Mouse (Mus musculus): ENCODE results near the gene Trmt44. TPM values are rescaled to one million over a fixed set of nuclear protein-coding genes. Genes with fewer than 3 reads are reported as not detected.

Gene Trmt44
- total and polyA plus RNA-seq, 3 experiments, result 6.5 to 7.9 (median 7.5) TPM

GRCm38 (mm10) chr5:35600233-35600632, 25.4 kb upstream of the Trmt44 start:
- H3K27me3 ChIP-seq (replicated peaks), result no peaks in the 10 kb centered on the region
- no peaks in the 10 kb centered on the region for H3K4me1 ChIP-seq (ENCODE audit: control insufficient read depth in 1 of 2, insufficient read depth in 2 of 2)
- no peak overlapping the region for H3K27ac ChIP-seq (ENCODE audit: insufficient read depth, low read depth)
- no peak overlapping the region for H3K4me3 ChIP-seq (replicated peaks in 1 of 3; ENCODE audit: low read depth in 2 of 3, low read length in 2 of 3, poor library complexity in 1 of 3)
- no peak overlapping the region for H3K4me2 ChIP-seq (ENCODE audit: insufficient read depth, low read depth, poor library complexity, severe bottlenecking)
- TF ChIP-seq RAD21 (IDR thresholded peaks at IDR 0.05; ENCODE audit: low read depth, low read length) (no peak), ZC3H11A (IDR thresholded peaks at IDR 0.05; ENCODE audit: low read depth, low read length) (no peak)
- peaks cover 68 to 97% of the 10 kb centered on the region in 2 experiments for H3K36me3 ChIP-seq (replicated peaks in 1 of 2; ENCODE audit: control insufficient read depth in 1 of 2, insufficient read depth in 1 of 2, low read length in 1 of 2)
- no peak for DNase-seq (ENCODE audit: extremely low read depth)
- no peaks in the 10 kb centered on the region for H3K79me2 ChIP-seq (replicated peaks; ENCODE audit: control insufficient read depth, extremely low read depth, insufficient read depth, poor library complexity, severe bottlenecking)
- in situ Hi-C loops (cut with MboI; ENCODE audit: low pct_ligation_motif_present, low pct_unique_long_range_greater_than_20kb, low sequenced_read_pairs), result no loop called here
- H3K9me3 ChIP-seq (replicated peaks; ENCODE audit: low read length), result peaks cover 10% of the 10 kb centered on the region
- no peak overlapping the region for H3K9ac ChIP-seq (ENCODE audit: insufficient read depth, low read depth)
- dilution Hi-C loops (cut with MboI; ENCODE audit: extremely low pct_ligation_motif_present, extremely low pct_unique_long_range_greater_than_20kb, low sequenced_read_pairs), result no loop called here

DNA sequence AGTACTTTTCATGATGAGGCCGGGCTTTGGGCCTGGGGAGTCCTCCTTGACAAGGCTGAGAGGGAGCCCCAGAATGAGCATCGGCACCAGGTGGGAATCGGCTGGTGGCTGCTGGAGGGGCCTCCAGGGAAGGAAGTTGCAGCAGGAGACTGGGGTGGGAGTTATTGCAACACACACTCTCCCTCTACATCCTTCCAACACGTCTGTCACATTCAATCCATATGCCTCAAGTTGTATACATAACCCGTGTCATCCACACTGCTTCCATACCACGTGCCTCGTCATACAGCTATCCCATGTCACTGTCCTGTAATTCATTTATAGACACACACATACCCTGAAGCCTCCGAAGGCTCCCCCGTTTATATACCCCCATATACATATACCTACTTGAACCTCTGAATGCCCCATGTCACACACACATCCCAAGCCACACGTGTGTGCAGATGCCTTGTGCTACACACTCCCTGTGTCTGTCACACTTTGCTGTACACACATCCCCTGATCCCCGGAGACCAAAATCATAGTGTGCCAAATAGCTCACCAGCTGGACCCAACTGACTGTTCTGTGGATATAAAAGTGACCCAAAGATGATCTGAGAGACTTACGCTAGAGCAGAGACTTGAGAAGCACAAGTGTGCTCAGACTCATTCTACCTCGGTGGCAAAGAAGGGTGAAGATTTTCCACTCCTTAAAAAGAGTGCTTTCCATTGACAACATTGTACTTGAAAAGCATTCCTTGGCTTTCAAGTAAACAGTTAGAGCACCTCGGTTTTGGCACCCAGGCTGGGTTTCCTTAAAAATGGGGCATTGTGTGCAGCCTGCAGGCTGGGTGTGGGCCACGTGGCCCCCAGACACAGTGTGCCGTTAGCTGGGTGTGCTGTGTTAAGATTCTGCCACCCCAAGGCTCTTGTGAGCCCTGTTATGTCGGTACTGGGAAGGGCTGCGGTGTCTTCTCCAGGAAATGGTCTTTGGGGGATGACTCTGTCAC, 21.6 kb upstream of the Trmt44 start:
- H3K4me1 ChIP-seq (ENCODE audit: control insufficient read depth in 1 of 2, insufficient read depth in 2 of 2), result no peaks in the 10 kb centered on the region
- no peak for DNase-seq (ENCODE audit: extremely low read depth)
- H3K9me3 ChIP-seq (replicated peaks; ENCODE audit: low read length), result peaks cover 13% of the 10 kb centered on the region
- no peak overlapping the region for H3K4me3 ChIP-seq (replicated peaks in 1 of 3; ENCODE audit: low read depth in 2 of 3, low read length in 2 of 3, poor library complexity in 1 of 3)
- dilution Hi-C loops (cut with MboI; ENCODE audit: extremely low pct_ligation_motif_present, extremely low pct_unique_long_range_greater_than_20kb, low sequenced_read_pairs) (no loop called here), in situ Hi-C loops (cut with MboI; ENCODE audit: low pct_ligation_motif_present, low pct_unique_long_range_greater_than_20kb, low sequenced_read_pairs) (no loop called here)
- H3K36me3 ChIP-seq (replicated peaks in 1 of 2; ENCODE audit: control insufficient read depth in 1 of 2, insufficient read depth in 1 of 2, low read length in 1 of 2), result peaks cover 72 to 95% of the 10 kb centered on the region in 2 experiments
- H3K27ac ChIP-seq (ENCODE audit: insufficient read depth, low read depth), result no peak overlapping the region
- H3K79me2 ChIP-seq (replicated peaks; ENCODE audit: control insufficient read depth, extremely low read depth, insufficient read depth, poor library complexity, severe bottlenecking), result no peaks in the 10 kb centered on the region
- no peak overlapping the region for H3K4me2 ChIP-seq (ENCODE audit: insufficient read depth, low read depth, poor library complexity, severe bottlenecking)
- H3K27me3 ChIP-seq (replicated peaks), result no peaks in the 10 kb centered on the region
- TF ChIP-seq TBP (conservative IDR thresholded peaks at IDR 0.05; ENCODE audit: low read depth, low read length), result no peak
- TF ChIP-seq EP300 (IDR thresholded peaks at IDR 0.05; ENCODE audit: low read length), result no peak
- no peak for TF ChIP-seq CHD1 (IDR thresholded peaks at IDR 0.05; ENCODE audit: low read depth, low read length)
- TF ChIP-seq TCF12 (IDR thresholded peaks at IDR 0.05; ENCODE audit: low read depth, low read length), result no peak
- no peak for TF ChIP-seq RAD21 (IDR thresholded peaks at IDR 0.05; ENCODE audit: low read depth, low read length)
- TF ChIP-seq MAX (IDR thresholded peaks at IDR 0.05; ENCODE audit: low read length), result no peak
- no peak for TF ChIP-seq GABPA (IDR thresholded peaks at IDR 0.05; ENCODE audit: insufficient replicate concordance, low read depth, low read length)
- no peak for TF ChIP-seq SMC3 (IDR thresholded peaks at IDR 0.05; ENCODE audit: low read depth, low read length)
- no peak for TF ChIP-seq ZNF384 (IDR thresholded peaks at IDR 0.05; ENCODE audit: low read depth, low read length)
- no peak for TF ChIP-seq POLR2AphosphoS2 (IDR thresholded peaks at IDR 0.05; ENCODE audit: low read depth, low read length)
- TF ChIP-seq USF1 (IDR thresholded peaks at IDR 0.05; ENCODE audit: low read depth, low read length), result no peak
- no peak for TF ChIP-seq MAFK (IDR thresholded peaks at IDR 0.05; ENCODE audit: insufficient replicate concordance, low read length)
- TF ChIP-seq CTCF (conservative IDR thresholded peaks at IDR 0.05 in 1 of 2, IDR thresholded peaks at IDR 0.05 in 1 of 2; ENCODE audit: low read depth in 2 of 2, low read length in 2 of 2), result no peak
- no peak overlapping the region for H3K9ac ChIP-seq (ENCODE audit: insufficient read depth, low read depth)
